Comparison of ENCODE assay signal across 13 mouse cellular contexts in the genomic region with DNA sequence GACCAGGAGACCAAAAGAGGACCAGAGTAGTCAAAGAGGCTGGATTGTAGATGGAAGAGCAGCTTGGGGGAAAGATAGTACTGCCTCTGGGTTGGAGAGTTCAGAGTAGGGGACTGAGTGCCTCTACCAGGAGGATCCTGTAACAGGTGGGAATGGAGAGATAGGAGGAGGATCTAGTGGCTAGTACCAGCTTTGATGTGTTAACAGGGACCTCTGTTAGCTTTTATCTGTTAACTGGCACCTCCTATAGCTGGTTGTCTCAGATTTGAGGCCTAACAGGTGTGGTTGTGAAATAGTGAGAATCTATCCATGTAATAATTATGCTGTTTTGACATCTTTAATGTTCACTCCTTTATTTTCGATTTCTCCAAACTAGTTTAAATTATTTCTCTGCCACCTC. TPM values are rescaled to one million over a fixed set of nuclear protein-coding genes. Genes with fewer than 3 reads are reported as not detected.
DNase-seq lines count a peak whose midpoint lies in the region; ATAC-seq and TF ChIP-seq lines count a peak whose summit lies in the region.
"Had no signal": no experiment of that assay in that cellular context is flagged by ENCODE, and none has a peak within 500 bp of the region (broad histone marks: within the 10 kb centered on the region; RNA-seq: fewer than 3 reads in every experiment).

No protein-coding gene starts in this region.

- WGBS in heart, postnatal 0 days = 71% methylated on average over 1 of the region's 1 CpGs
- WGBS in neural tube, embryonic 14.5 days = 87% methylated on average over 1 of the region's 1 CpGs
- 53% methylated on average over 1 of the region's 1 CpGs for WGBS in stomach, embryonic 15.5 days

- H3K36me3 ChIP-seq in heart, postnatal 0 days (replicated peaks; ENCODE audit: control insufficient read depth, insufficient read depth, low read length) = no peaks in the 10 kb centered on the region
- H3K36me3 ChIP-seq in neural tube, embryonic 14.5 days (ENCODE audit: control insufficient read depth, insufficient read depth, low read length) = no peaks in the 10 kb centered on the region
- no peaks in the 10 kb centered on the region for H3K36me3 ChIP-seq in stomach, embryonic 15.5 days
- H3K36me3 ChIP-seq: forebrain, embryonic 15.5 days; midbrain, embryonic 12.5 days had no signal

- H3K27ac ChIP-seq in heart, postnatal 0 days (ENCODE audit: low read depth) = peak overlapping the region; percentile 89; the same call in 1 of the 2 replicates
- peak overlapping the region; percentile 95 for H3K27ac ChIP-seq in layer of hippocampus, adult 2 months
- no peak overlapping the region for H3K27ac ChIP-seq in neural tube, embryonic 14.5 days (ENCODE audit: low read depth, low read length)
- H3K27ac ChIP-seq in stomach, embryonic 15.5 days = no peak overlapping the region

- peaks cover 16% of the 10 kb centered on the region for H3K4me1 ChIP-seq in heart, postnatal 0 days (ENCODE audit: control insufficient read depth, insufficient read depth)
- H3K4me1 ChIP-seq in neural tube, embryonic 14.5 days (ENCODE audit: control insufficient read depth, insufficient read depth, low read length) = peaks cover 10% of the 10 kb centered on the region; the same call in 1 of the 2 replicates
- H3K4me1 ChIP-seq in stomach, embryonic 15.5 days = peaks cover 9% of the 10 kb centered on the region

- intact Hi-C loops in heart, postnatal 14 days (cut with DNase I) = loop anchor here (2.0 kb wide), 2 partner anchors 115 to 179 kb away; partner anchors contain the start of gene Dgkh

- no peak for DNase-seq in heart, postnatal 0 days (ENCODE audit: low spot score)
- no peak for DNase-seq in heart, postnatal 14 days
- no peak for DNase-seq in layer of hippocampus, adult 2 months (ENCODE audit: low spot score in 2 of 2)
- no peak for DNase-seq in layer of hippocampus, adult 8-10 months (ENCODE audit: low spot score in 2 of 2)
- no peak for DNase-seq in neural tube, embryonic 10.5 days (ENCODE audit: extremely low spot score, low spot score)
- no peak for DNase-seq in right cerebral cortex, adult 18-20 months
- DNase-seq: cerebellum, adult 11-12 months; gastrocnemius, postnatal 10 days; thymus, postnatal 4 days had no signal

- no peak for TF ChIP-seq EP300 in heart, postnatal 0 days (IDR thresholded peaks at IDR 0.05; ENCODE audit: low read depth)

- H3K27me3 ChIP-seq in heart, postnatal 0 days (ENCODE audit: control insufficient read depth, insufficient read depth, low read length) = no peaks in the 10 kb centered on the region
- H3K27me3 ChIP-seq in neural tube, embryonic 14.5 days (ENCODE audit: control insufficient read depth, insufficient read depth, low read length) = no peaks in the 10 kb centered on the region
- no peaks in the 10 kb centered on the region for H3K27me3 ChIP-seq in stomach, embryonic 15.5 days (replicated peaks)
- H3K27me3 ChIP-seq: forebrain, embryonic 15.5 days; midbrain, embryonic 12.5 days had no signal

- H3K9me3 ChIP-seq in heart, postnatal 0 days (replicated peaks; ENCODE audit: control insufficient read depth, low read length) = no peaks in the 10 kb centered on the region
- no peaks in the 10 kb centered on the region for H3K9me3 ChIP-seq in neural tube, embryonic 14.5 days (ENCODE audit: control insufficient read depth, low read length)
- no peaks in the 10 kb centered on the region for H3K9me3 ChIP-seq in stomach, embryonic 15.5 days
- H3K9me3 ChIP-seq: forebrain, embryonic 15.5 days; midbrain, embryonic 12.5 days had no signal

- H3K4me3 ChIP-seq in heart, postnatal 0 days (ENCODE audit: low read depth, low read length) = no peak overlapping the region
- no peak overlapping the region for H3K4me3 ChIP-seq in layer of hippocampus, adult 2 months
- no peak overlapping the region for H3K4me3 ChIP-seq in neural tube, embryonic 14.5 days (ENCODE audit: low read depth, low read length)
- no peak overlapping the region for H3K4me3 ChIP-seq in stomach, embryonic 15.5 days (replicated peaks)

- TF ChIP-seq CTCF in heart, postnatal 0 days (IDR thresholded peaks at IDR 0.05; ENCODE audit: low read depth) = no peak
- TF ChIP-seq CTCF in layer of hippocampus, adult 2 months (conservative IDR thresholded peaks at IDR 0.05) = no peak

- no peak for ATAC-seq in heart, postnatal 0 days (ENCODE audit: insufficient read depth, low read depth)
- no peak for ATAC-seq in neural tube, embryonic 14.5 days (ENCODE audit: low read depth)
- ATAC-seq in stomach, embryonic 15.5 days (ENCODE audit: insufficient read depth, low FRiP score, low read depth) = no peak

- H3K4me2 ChIP-seq in heart, postnatal 0 days (ENCODE audit: low read depth, low read length) = no peak overlapping the region
- H3K4me2 ChIP-seq in neural tube, embryonic 14.5 days (ENCODE audit: low read depth, low read length) = peak overlapping the region; percentile 76; the same call in 1 of the 2 replicates
- H3K4me2 ChIP-seq in stomach, embryonic 15.5 days = peak overlapping the region; percentile 76; the same call in 1 of the 2 replicates

- no peak overlapping the region for H3K9ac ChIP-seq in heart, postnatal 0 days (replicated peaks; ENCODE audit: low read depth, low read length)
- no peak overlapping the region for H3K9ac ChIP-seq in neural tube, embryonic 14.5 days (replicated peaks; ENCODE audit: low read depth, low read length)
- no peak overlapping the region for H3K9ac ChIP-seq in stomach, embryonic 15.5 days

RNA-seq across cellular contexts. Expression of gene Vwa8, which starts 0.9 kb away (rescaled TPM):
- total RNA-seq in heart, postnatal 0 days (2014; rRNA removed; ENCODE audit: low replicate concordance) = 50.3 and 78.8 TPM in 2 replicates
- 34.7 and 36.2 TPM in 2 replicates for polyA plus RNA-seq in heart, postnatal 0 days (2015; fragmentation: Nextera tagmentation; extraction: Ambion mirVana)
- 100 to 1,000 TPM; 171 to 181 TPM for total RNA-seq in heart, postnatal 14 days (2021)
- 10 to 100 TPM; 29.4 to 31.0 TPM for total RNA-seq in layer of hippocampus, adult 2 months (2021)
- total RNA-seq in layer of hippocampus, adult 8-10 months (2022) = 10 to 100 TPM; 30.4 to 39.6 (median 34.1) TPM
- polyA plus RNA-seq in neural tube, embryonic 14.5 days (2014; fragmentation: Nextera tagmentation; extraction: Ambion mirVana) = 8.7 and 10.9 TPM in 2 replicates
- 11.0 and 13.1 TPM in 2 replicates for polyA plus RNA-seq in stomach, embryonic 15.5 days (2015; fragmentation: Nextera tagmentation; extraction: Ambion mirVana)

Comparison
In these comparisons a context has a peak if more than half of its experiments do, and no peak if none do; other contexts are left out.
1. H3K27ac ChIP-seq: peak in heart, postnatal 0 days (single experiment) and layer of hippocampus, adult 2 months (single experiment); none in neural tube, embryonic 14.5 days (single experiment) and stomach, embryonic 15.5 days (single experiment).